Comparison of ENCODE assay signal across 7 mouse cellular contexts in the genomic region with DNA sequence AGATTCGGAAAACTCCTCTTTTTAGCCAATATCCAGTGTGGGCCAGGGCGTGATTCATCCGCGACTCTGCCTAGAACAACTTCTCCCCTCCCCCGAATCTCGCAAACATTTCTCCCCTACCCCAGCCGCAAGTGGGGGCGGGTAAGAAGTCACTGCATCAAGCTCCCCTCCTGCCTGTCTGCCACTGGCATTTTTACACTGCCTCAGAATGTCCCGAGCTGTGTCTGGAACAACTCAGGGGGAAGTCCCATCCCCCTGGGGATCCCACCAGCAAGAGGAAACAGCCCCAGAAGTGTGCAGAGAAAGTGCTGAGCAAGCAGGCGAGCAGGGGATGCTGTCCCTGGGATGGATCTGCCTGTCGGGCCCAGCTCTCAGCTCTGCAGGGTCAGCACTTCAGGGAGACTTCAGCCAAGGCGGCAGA. TPM values are rescaled to one million over a fixed set of nuclear protein-coding genes. Genes with fewer than 3 reads are reported as not detected.
DNase-seq lines count a peak whose midpoint lies in the region; ATAC-seq lines count a peak whose summit lies in the region.

No protein-coding gene starts in this region.

- peak overlapping the region; percentile 37; the same call in 1 of the 2 replicates for H3K9ac ChIP-seq in kidney, embryonic 14.5 days (ENCODE audit: low read depth, low read length)
- H3K9ac ChIP-seq in lung, embryonic 15.5 days: no peak overlapping the region

- H3K27me3 ChIP-seq in kidney, embryonic 14.5 days (ENCODE audit: control insufficient read depth, insufficient read depth, low read length): no peaks in the 10 kb centered on the region
- H3K27me3 ChIP-seq in lung, embryonic 15.5 days: peaks cover 4% of the 10 kb centered on the region; the same call in 1 of the 2 replicates

- peak; percentile 58; the same call in 1 of the 2 replicates for ATAC-seq in kidney, embryonic 14.5 days (ENCODE audit: low FRiP score, low TSS enrichment)
- ATAC-seq in lung, embryonic 15.5 days (ENCODE audit: borderline replicate concordance, extremely low read depth, low FRiP score, low TSS enrichment): peak; percentile 72

- H3K4me1 ChIP-seq in kidney, embryonic 14.5 days (ENCODE audit: control insufficient read depth, insufficient read depth, low read length): peaks cover 11% of the 10 kb centered on the region
- H3K4me1 ChIP-seq in lung, embryonic 15.5 days: peaks cover 26% of the 10 kb centered on the region

- DNase-seq in urinary bladder, postnatal 25 days (ENCODE audit: low spot score): peak; percentile 27
- no peak for DNase-seq in urinary bladder, postnatal 10 days (ENCODE audit: low spot score)
- peak; percentile 98 for DNase-seq in heart, adult 11 months
- peak; percentile 56 for DNase-seq in testis, postnatal 10 days (ENCODE audit: low spot score)
- no peak for DNase-seq in ovary, postnatal 10 days (ENCODE audit: low spot score)

- H3K27ac ChIP-seq in kidney, embryonic 14.5 days (ENCODE audit: low read depth, low read length): peak overlapping the region; percentile 83
- peak overlapping the region; percentile 89 for H3K27ac ChIP-seq in lung, embryonic 15.5 days

- no peaks in the 10 kb centered on the region for H3K36me3 ChIP-seq in kidney, embryonic 14.5 days (ENCODE audit: control insufficient read depth, insufficient read depth, low read length)
- H3K36me3 ChIP-seq in lung, embryonic 15.5 days: no peaks in the 10 kb centered on the region

- no peaks in the 10 kb centered on the region for H3K9me3 ChIP-seq in kidney, embryonic 14.5 days (ENCODE audit: control insufficient read depth, low read length)
- H3K9me3 ChIP-seq in lung, embryonic 15.5 days: no peaks in the 10 kb centered on the region

- H3K4me3 ChIP-seq in kidney, embryonic 14.5 days (ENCODE audit: low read length): no peak overlapping the region
- H3K4me3 ChIP-seq in lung, embryonic 15.5 days: peak overlapping the region; percentile 5; the same call in 1 of the 2 replicates

- 6% methylated on average over 12 of the region's 12 CpGs for WGBS in kidney, embryonic 14.5 days
- 11% methylated on average over 12 of the region's 12 CpGs for WGBS in lung, embryonic 15.5 days

- peak overlapping the region; percentile 15 for H3K4me2 ChIP-seq in kidney, embryonic 14.5 days (replicated peaks; ENCODE audit: low read depth, low read length)
- H3K4me2 ChIP-seq in lung, embryonic 15.5 days: peak overlapping the region; percentile 29; the same call in 1 of the 2 replicates

RNA-seq across cellular contexts. Expression of a gene that starts 11.0 kb away (rescaled TPM):
- polyA plus RNA-seq in kidney, embryonic 14.5 days (2014; fragmentation: Nextera tagmentation; extraction: Ambion mirVana): 106 and 129 TPM in 2 replicates
- polyA plus RNA-seq in lung, embryonic 15.5 days (2015; fragmentation: Nextera tagmentation; extraction: Ambion mirVana): 108 and 111 TPM in 2 replicates

RNA-seq across cellular contexts. Expression of a gene that starts 11.3 kb away (rescaled TPM):
- polyA plus RNA-seq in kidney, embryonic 14.5 days (2014; fragmentation: Nextera tagmentation; extraction: Ambion mirVana): 30.0 and 53.0 TPM in 2 replicates
- 55.4 and 58.8 TPM in 2 replicates for polyA plus RNA-seq in lung, embryonic 15.5 days (2015; fragmentation: Nextera tagmentation; extraction: Ambion mirVana)

RNA-seq across cellular contexts. Expression of a gene that starts 16.7 kb away (rescaled TPM):
- polyA plus RNA-seq in kidney, embryonic 14.5 days (2014; fragmentation: Nextera tagmentation; extraction: Ambion mirVana): 17.6 and 24.8 TPM in 2 replicates
- polyA plus RNA-seq in lung, embryonic 15.5 days (2015; fragmentation: Nextera tagmentation; extraction: Ambion mirVana): 47.0 and 48.1 TPM in 2 replicates

RNA-seq across cellular contexts. Expression of a gene that starts 48.0 kb away (rescaled TPM):
- 2.2 and 4.3 TPM in 2 replicates for polyA plus RNA-seq in kidney, embryonic 14.5 days (2014; fragmentation: Nextera tagmentation; extraction: Ambion mirVana)
- polyA plus RNA-seq in lung, embryonic 15.5 days (2015; fragmentation: Nextera tagmentation; extraction: Ambion mirVana): 5.4 and 6.6 TPM in 2 replicates

RNA-seq across cellular contexts. Expression of a gene that starts 48.9 kb away (rescaled TPM):
- 1.2 and 1.4 TPM in 2 replicates for polyA plus RNA-seq in kidney, embryonic 14.5 days (2014; fragmentation: Nextera tagmentation; extraction: Ambion mirVana)
- polyA plus RNA-seq in lung, embryonic 15.5 days (2015; fragmentation: Nextera tagmentation; extraction: Ambion mirVana): 4.6 and 8.2 TPM in 2 replicates

Comparison
In these comparisons a context has a peak if more than half of its experiments do, and no peak if none do; other contexts are left out.
1. DNase-seq: peak in urinary bladder, postnatal 25 days (single experiment), heart, adult 11 months (single experiment) and testis, postnatal 10 days (single experiment); none in urinary bladder, postnatal 10 days (single experiment) and ovary, postnatal 10 days (single experiment).